Mouse (Mus musculus): ENCODE data around the gene Rp9. TPM values are rescaled to one million over a fixed set of nuclear protein-coding genes. Genes with fewer than 3 reads are reported as not detected.
"Not testable (repeated sequence)": the region's sequence is repeated elsewhere in the genome, so short reads cannot be mapped to it uniquely, and the experiment has no call there.

Gene Rp9
- polyA plus RNA-seq, 1 experiment from 2014 or later, result 58.3 TPM

GRCm38 (mm10) chr9:22416187-22416586 is 53.4 kb downstream of the Rp9 start:
- 86% methylated on average over 3 of the region's 3 CpGs for WGBS
- Histone ChIP-seq H3K27ac (ENCODE audit: low read length) (no peak overlapping the region), H3K4me2 (ENCODE audit: low read depth, low read length) (no peak overlapping the region), H3K36me3 (ENCODE audit: control insufficient read depth, insufficient read depth, low read length) (no peaks in the 10 kb centered on the region), H3K4me3 (ENCODE audit: low read length) (no peak overlapping the region), H3K9ac (ENCODE audit: low read depth, low read length) (no peak overlapping the region), H3K9me3 (ENCODE audit: control insufficient read depth, low read length) (no peaks in the 10 kb centered on the region), H3K4me1 (ENCODE audit: control insufficient read depth, insufficient read depth, low read length) (peaks cover 3% of the 10 kb centered on the region; the same call in 1 of the 2 replicates), H3K27me3 (replicated peaks; ENCODE audit: control insufficient read depth, insufficient read depth, low read length) (no peaks in the 10 kb centered on the region)
- ATAC-seq, result no peak

- no peaks in the 10 kb centered on the region for H3K9me3 ChIP-seq (ENCODE audit: control insufficient read depth, low read length)
- peak within 1 kb of the TSS; percentile 91 for H3K4me2 ChIP-seq (ENCODE audit: low read depth, low read length)
- H3K4me3 ChIP-seq (ENCODE audit: low read length), result peak within 1 kb of the TSS; percentile 70
- H3K4me1 ChIP-seq (ENCODE audit: control insufficient read depth, insufficient read depth, low read length), result peaks cover 3% of the 10 kb centered on the region; the same call in 1 of the 2 replicates
- peak within 1 kb of the TSS; percentile 73 for H3K9ac ChIP-seq (ENCODE audit: low read depth, low read length)
- no peak within 1 kb of the TSS for H3K27ac ChIP-seq (ENCODE audit: low read length)
- 1% methylated on average over 43 of the region's 43 CpGs for WGBS
- peak; percentile 99 for ATAC-seq
- no peaks in the 10 kb centered on the region for H3K36me3 ChIP-seq (ENCODE audit: control insufficient read depth, insufficient read depth, low read length)
- no peaks in the 10 kb centered on the region for H3K27me3 ChIP-seq (replicated peaks; ENCODE audit: control insufficient read depth, insufficient read depth, low read length)
Observed at GRCm38 (mm10) chr9:22411002-22411857, 58.3 kb downstream of the Rp9 start, which contains the start of gene 9530077C05Rik. TSS of gene 9530077C05Rik (plus strand) at chr9:22411513.

- Histone ChIP-seq H3K9ac (ENCODE audit: low read depth, low read length) (no peak overlapping the region), H3K9me3 (ENCODE audit: control insufficient read depth, low read length) (no peaks in the 10 kb centered on the region), H3K36me3 (ENCODE audit: control insufficient read depth, insufficient read depth, low read length) (no peaks in the 10 kb centered on the region), H3K4me3 (ENCODE audit: low read length) (no peak overlapping the region), H3K27me3 (replicated peaks; ENCODE audit: control insufficient read depth, insufficient read depth, low read length) (no peaks in the 10 kb centered on the region), H3K27ac (ENCODE audit: low read length) (no peak overlapping the region), H3K4me1 (ENCODE audit: control insufficient read depth, insufficient read depth, low read length) (peaks cover 3% of the 10 kb centered on the region; the same call in 1 of the 2 replicates), H3K4me2 (ENCODE audit: low read depth, low read length) (no peak overlapping the region)
- no peak for ATAC-seq
- WGBS, result 68% methylated on average over 7 of the region's 7 CpGs
Observed at GRCm38 (mm10) chr9:22409501-22409900, 60.0 kb downstream of the Rp9 start.

GRCm38 (mm10) chr9:22408344-22408743 is 61.2 kb downstream of the Rp9 start:
- not testable (repeated sequence) for H3K27me3 ChIP-seq (replicated peaks; ENCODE audit: control insufficient read depth, insufficient read depth, low read length); ATAC-seq; H3K4me1 ChIP-seq (ENCODE audit: control insufficient read depth, insufficient read depth, low read length); H3K4me3 ChIP-seq (ENCODE audit: low read length); H3K27ac ChIP-seq (ENCODE audit: low read length); H3K36me3 ChIP-seq (ENCODE audit: control insufficient read depth, insufficient read depth, low read length); H3K4me2 ChIP-seq (ENCODE audit: low read depth, low read length); H3K9me3 ChIP-seq (ENCODE audit: control insufficient read depth, low read length); H3K9ac ChIP-seq (ENCODE audit: low read depth, low read length)
- WGBS, result 27% methylated on average over 4 of the region's 4 CpGs

GRCm38 (mm10) chr9:22407633-22408032 is 61.9 kb downstream of the Rp9 start:
- not testable (repeated sequence) for H3K4me3 ChIP-seq (ENCODE audit: low read length); H3K36me3 ChIP-seq (ENCODE audit: control insufficient read depth, insufficient read depth, low read length); ATAC-seq; H3K4me1 ChIP-seq (ENCODE audit: control insufficient read depth, insufficient read depth, low read length); H3K27me3 ChIP-seq (replicated peaks; ENCODE audit: control insufficient read depth, insufficient read depth, low read length); H3K27ac ChIP-seq (ENCODE audit: low read length); H3K4me2 ChIP-seq (ENCODE audit: low read depth, low read length); H3K9ac ChIP-seq (ENCODE audit: low read depth, low read length); H3K9me3 ChIP-seq (ENCODE audit: control insufficient read depth, low read length)
- WGBS, result 83% methylated on average over 3 of the region's 4 CpGs

- Histone ChIP-seq H3K36me3 (ENCODE audit: control insufficient read depth, insufficient read depth, low read length) (no peaks in the 10 kb centered on the region), H3K27me3 (replicated peaks; ENCODE audit: control insufficient read depth, insufficient read depth, low read length) (no peaks in the 10 kb centered on the region), H3K4me2 (ENCODE audit: low read depth, low read length) (no peak overlapping the region), H3K4me3 (ENCODE audit: low read length) (no peak overlapping the region), H3K9me3 (ENCODE audit: control insufficient read depth, low read length) (no peaks in the 10 kb centered on the region), H3K9ac (ENCODE audit: low read depth, low read length) (no peak overlapping the region), H3K4me1 (ENCODE audit: control insufficient read depth, insufficient read depth, low read length) (no peaks in the 10 kb centered on the region), H3K27ac (ENCODE audit: low read length) (no peak overlapping the region)
- WGBS, result 70% methylated on average over 3 of the region's 3 CpGs
- ATAC-seq, result no peak
Observed at GRCm38 (mm10) chr9:22405414-22405813, 64.1 kb downstream of the Rp9 start.

- not testable (repeated sequence) for H3K36me3 ChIP-seq (ENCODE audit: control insufficient read depth, insufficient read depth, low read length); H3K9me3 ChIP-seq (ENCODE audit: control insufficient read depth, low read length); H3K9ac ChIP-seq (ENCODE audit: low read depth, low read length); H3K27me3 ChIP-seq (replicated peaks; ENCODE audit: control insufficient read depth, insufficient read depth, low read length); ATAC-seq; H3K4me1 ChIP-seq (ENCODE audit: control insufficient read depth, insufficient read depth, low read length); H3K4me2 ChIP-seq (ENCODE audit: low read depth, low read length); H3K27ac ChIP-seq (ENCODE audit: low read length); H3K4me3 ChIP-seq (ENCODE audit: low read length)
- WGBS, result 67% methylated on average over 2 of the region's 2 CpGs
Observed at GRCm38 (mm10) chr9:22403501-22403900, 66.0 kb downstream of the Rp9 start.

- H3K4me2 ChIP-seq (ENCODE audit: low read depth, low read length), result no peak overlapping the region
- 63% methylated on average over 3 of the region's 3 CpGs for WGBS
Observed at GRCm38 (mm10) chr9:22402976-22403375, 66.6 kb downstream of the Rp9 start.

GRCm38 (mm10) chr9:22402001-22402400 is 67.5 kb downstream of the Rp9 start:
- no peaks in the 10 kb centered on the region for H3K9me3 ChIP-seq (ENCODE audit: control insufficient read depth, low read length)
- no peak overlapping the region for H3K4me3 ChIP-seq (ENCODE audit: low read length)
- no peaks in the 10 kb centered on the region for H3K36me3 ChIP-seq (ENCODE audit: control insufficient read depth, insufficient read depth, low read length)
- ATAC-seq, result no peak
- no peak overlapping the region for H3K9ac ChIP-seq (ENCODE audit: low read depth, low read length)
- no peaks in the 10 kb centered on the region for H3K4me1 ChIP-seq (ENCODE audit: control insufficient read depth, insufficient read depth, low read length)
- H3K27me3 ChIP-seq (replicated peaks; ENCODE audit: control insufficient read depth, insufficient read depth, low read length), result no peaks in the 10 kb centered on the region
- 88% methylated on average over 6 of the region's 6 CpGs for WGBS
- no peak overlapping the region for H3K4me2 ChIP-seq (ENCODE audit: low read depth, low read length)
- H3K27ac ChIP-seq (ENCODE audit: low read length), result no peak overlapping the region

More at GRCm38 (mm10) chr9:22402976-22403375, 66.6 kb downstream of the Rp9 start:
- H3K27ac ChIP-seq (ENCODE audit: low read length), result no peak overlapping the region
- no peak overlapping the region for H3K4me3 ChIP-seq (ENCODE audit: low read length)
- H3K9ac ChIP-seq (ENCODE audit: low read depth, low read length), result no peak overlapping the region
- no peaks in the 10 kb centered on the region for H3K36me3 ChIP-seq (ENCODE audit: control insufficient read depth, insufficient read depth, low read length)
- H3K27me3 ChIP-seq (replicated peaks; ENCODE audit: control insufficient read depth, insufficient read depth, low read length), result no peaks in the 10 kb centered on the region
- no peak for ATAC-seq
- no peaks in the 10 kb centered on the region for H3K9me3 ChIP-seq (ENCODE audit: control insufficient read depth, low read length)
- H3K4me1 ChIP-seq (ENCODE audit: control insufficient read depth, insufficient read depth, low read length), result no peaks in the 10 kb centered on the region

All from intestine, embryonic 16.5 days (tissue).